Mouse (Mus musculus) adrenal gland, adult 18-20 months (tissue): Measurements from ENCODE around the gene Ccdc115. TPM values are rescaled to one million over a fixed set of nuclear protein-coding genes. Genes with fewer than 3 reads are reported as not detected.

Experiments used
- microRNA-seq, 2 experiments: library from miRNA; unstranded; fragments of <30 nt; microRNA quantifications; one replicate each; pipeline ENCODE4 v1.2.0; 2021; ENCODE audit warnings: borderline number of aligned reads in 2 of 2
- total RNA-seq, 2 experiments: library from RNA; stranded (reverse); gene quantifications; 1 replicate in 1 of 2; 2 replicates in 1 of 2; pipeline ENCODE4 v1.2.3; 2021

Gene Ccdc115
- total RNA-seq, 2 experiments from 2014 or later, result 16.0 to 18.0 TPM

Small RNAs within 50 kb of the gene (microRNA-seq; reads per million reads assigned to microRNA genes)
- 0 to 0.95 reads per million in 2 experiments for gene Mir5103

Other genes with a start within 250 kb of the Ccdc115 start
- gene Imp4, start 179 bp upstream of the Ccdc115 start, total RNA-seq, result 10 to 100 TPM; 65.2 to 68.7 TPM
- gene Ptpn18, start 20.1 kb upstream of the Ccdc115 start, total RNA-seq, result 1 to 10 TPM; 3.1 to 8.9 TPM
- gene Prss39, start 58.7 kb upstream of the Ccdc115 start, total RNA-seq, result not detected
- gene Cfc1, start 96.0 kb upstream of the Ccdc115 start, total RNA-seq, result not detected
- not detected for gene Prss40, start 121.3 kb upstream of the Ccdc115 start, total RNA-seq
- gene Amer3, start 140.0 kb upstream of the Ccdc115 start, total RNA-seq, result under 1 TPM; 0.53 to 0.54 TPM